Mouse (Mus musculus): ENCODE data around the gene Lmf1. TPM values are rescaled to one million over a fixed set of nuclear protein-coding genes. Genes with fewer than 3 reads are reported as not detected.

Lmf1 gene
- polyA plus RNA-seq (2014; fragmentation: Illumina TruSeq; extraction: RNeasy Lipid Tissue Mini Kit (QIAGEN cat#74804)) = 0.43 TPM

DNA sequence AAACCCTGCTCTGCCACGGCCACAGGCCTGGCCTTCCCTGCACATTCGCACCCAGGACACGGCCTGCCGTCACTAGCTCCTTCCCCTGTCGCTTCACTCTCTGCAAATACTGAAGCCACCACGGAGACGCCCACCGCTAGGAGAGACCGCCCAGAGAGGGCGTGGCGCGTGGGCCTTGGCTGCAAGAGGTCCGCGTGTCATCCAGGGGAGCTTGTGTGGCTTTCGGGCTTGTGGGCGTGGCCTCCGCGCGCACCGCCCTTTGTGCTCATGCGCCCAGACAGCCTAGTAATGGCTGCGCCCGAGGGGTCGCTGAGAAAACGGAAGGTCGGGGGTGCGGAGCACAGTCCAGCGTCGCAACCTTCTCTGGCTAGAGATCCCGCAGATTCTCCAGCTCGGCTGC is at the start of gene Lmf1:
Lmf1 (plus strand) TSS at position 166 of the 400 bp plus-strand sequence.

DNA sequence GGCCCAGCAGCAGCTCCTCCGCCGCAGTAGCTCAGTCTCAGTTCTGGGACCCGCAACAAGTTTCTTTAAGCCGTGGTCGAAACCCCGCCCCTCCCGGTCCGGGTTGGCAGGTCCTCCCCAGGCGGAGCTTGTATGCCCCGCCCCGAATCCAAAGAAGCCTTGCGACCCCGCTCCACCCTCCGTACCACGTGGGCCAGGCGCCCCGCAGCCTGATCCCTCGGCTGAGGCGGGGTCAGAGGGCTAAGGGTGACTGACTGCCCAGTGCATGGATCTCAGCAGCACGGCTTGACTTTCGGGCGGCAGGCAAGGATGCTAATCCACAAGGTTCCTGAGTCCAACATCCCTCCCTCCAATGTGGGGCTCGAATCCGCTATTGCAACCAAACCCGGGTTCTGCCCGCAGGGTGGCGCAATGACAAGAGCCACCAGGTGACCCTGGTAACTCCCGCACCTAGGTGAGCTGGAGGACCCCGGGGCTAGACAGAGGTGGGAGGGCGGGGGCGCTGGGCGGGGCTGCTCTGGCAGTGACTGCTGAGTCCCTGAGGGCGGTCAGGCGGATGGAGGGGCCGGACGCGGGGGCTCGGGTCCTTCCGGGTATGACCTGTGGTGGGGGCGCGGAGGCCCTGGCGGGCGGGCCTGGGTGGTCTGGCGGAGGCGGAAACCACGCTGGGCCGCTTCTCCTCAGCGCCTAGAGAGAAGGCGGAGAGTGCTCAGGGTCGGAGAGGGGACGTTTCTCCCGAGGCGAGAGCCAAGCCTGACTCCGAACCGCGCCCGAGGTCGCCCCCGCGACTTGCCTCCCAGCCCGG is 8.0 kb upstream of the Lmf1 start, which contains the start of gene Sox8:
Sox8 (minus strand) TSS at position 39 of the 805 bp plus-strand sequence.

Other genes with a start within 250 kb of the Lmf1 start
- gene Tpsab1, start 233.5 kb upstream of the Lmf1 start, polyA plus RNA-seq (2014; fragmentation: Illumina TruSeq; extraction: RNeasy Lipid Tissue Mini Kit (QIAGEN cat#74804)) = not detected
- not detected for gene Tpsb2, start 212.8 kb upstream of the Lmf1 start, polyA plus RNA-seq (2014; fragmentation: Illumina TruSeq; extraction: RNeasy Lipid Tissue Mini Kit (QIAGEN cat#74804))
- gene Tpsg1, start 209.8 kb upstream of the Lmf1 start, polyA plus RNA-seq (2014; fragmentation: Illumina TruSeq; extraction: RNeasy Lipid Tissue Mini Kit (QIAGEN cat#74804)) = not detected
- gene Cacna1h, start 145.3 kb upstream of the Lmf1 start, polyA plus RNA-seq (2014; fragmentation: Illumina TruSeq; extraction: RNeasy Lipid Tissue Mini Kit (QIAGEN cat#74804)) = 0.66 TPM
- gene Tekt4, start 124.5 kb upstream of the Lmf1 start, polyA plus RNA-seq (2014; fragmentation: Illumina TruSeq; extraction: RNeasy Lipid Tissue Mini Kit (QIAGEN cat#74804)) = not detected
- gene Sstr5, start 81.8 kb upstream of the Lmf1 start, polyA plus RNA-seq (2014; fragmentation: Illumina TruSeq; extraction: RNeasy Lipid Tissue Mini Kit (QIAGEN cat#74804)) = not detected
- gene Sox8, start 8.4 kb upstream of the Lmf1 start, polyA plus RNA-seq (2014; fragmentation: Illumina TruSeq; extraction: RNeasy Lipid Tissue Mini Kit (QIAGEN cat#74804)) = 1.3 TPM
- not detected for gene Gng13, start 138.1 kb downstream of the Lmf1 start, polyA plus RNA-seq (2014; fragmentation: Illumina TruSeq; extraction: RNeasy Lipid Tissue Mini Kit (QIAGEN cat#74804))
- gene Chtf18, start 148.3 kb downstream of the Lmf1 start, polyA plus RNA-seq (2014; fragmentation: Illumina TruSeq; extraction: RNeasy Lipid Tissue Mini Kit (QIAGEN cat#74804)) = not detected
- not detected for gene Rpusd1, start 148.6 kb downstream of the Lmf1 start, polyA plus RNA-seq (2014; fragmentation: Illumina TruSeq; extraction: RNeasy Lipid Tissue Mini Kit (QIAGEN cat#74804))
- not detected for gene Mslnl, start 157.0 kb downstream of the Lmf1 start, polyA plus RNA-seq (2014; fragmentation: Illumina TruSeq; extraction: RNeasy Lipid Tissue Mini Kit (QIAGEN cat#74804))
- gene Msln, start 175.3 kb downstream of the Lmf1 start, polyA plus RNA-seq (2014; fragmentation: Illumina TruSeq; extraction: RNeasy Lipid Tissue Mini Kit (QIAGEN cat#74804)) = 2.0 TPM
- gene Narfl, start 194.7 kb downstream of the Lmf1 start, polyA plus RNA-seq (2014; fragmentation: Illumina TruSeq; extraction: RNeasy Lipid Tissue Mini Kit (QIAGEN cat#74804)) = 0.80 TPM
- 1.4 TPM for gene Haghl, start 206.6 kb downstream of the Lmf1 start, polyA plus RNA-seq (2014; fragmentation: Illumina TruSeq; extraction: RNeasy Lipid Tissue Mini Kit (QIAGEN cat#74804))
- gene Ccdc78, start 207.5 kb downstream of the Lmf1 start, polyA plus RNA-seq (2014; fragmentation: Illumina TruSeq; extraction: RNeasy Lipid Tissue Mini Kit (QIAGEN cat#74804)) = 0.43 TPM
- not detected for gene Fam173a, start 213.8 kb downstream of the Lmf1 start, polyA plus RNA-seq (2014; fragmentation: Illumina TruSeq; extraction: RNeasy Lipid Tissue Mini Kit (QIAGEN cat#74804))
- not detected for gene AC134908.4, start 216.6 kb downstream of the Lmf1 start, polyA plus RNA-seq (2014; fragmentation: Illumina TruSeq; extraction: RNeasy Lipid Tissue Mini Kit (QIAGEN cat#74804))
- 0.26 TPM for gene Metrn, start 218.1 kb downstream of the Lmf1 start, polyA plus RNA-seq (2014; fragmentation: Illumina TruSeq; extraction: RNeasy Lipid Tissue Mini Kit (QIAGEN cat#74804))
- 0.94 TPM for gene Fbxl16, start 230.0 kb downstream of the Lmf1 start, polyA plus RNA-seq (2014; fragmentation: Illumina TruSeq; extraction: RNeasy Lipid Tissue Mini Kit (QIAGEN cat#74804))
- gene Wdr24, start 244.5 kb downstream of the Lmf1 start, polyA plus RNA-seq (2014; fragmentation: Illumina TruSeq; extraction: RNeasy Lipid Tissue Mini Kit (QIAGEN cat#74804)) = 0.29 TPM
- gene Jmjd8, start 249.8 kb downstream of the Lmf1 start, polyA plus RNA-seq (2014; fragmentation: Illumina TruSeq; extraction: RNeasy Lipid Tissue Mini Kit (QIAGEN cat#74804)) = 1.5 TPM